Mouse (Mus musculus) liver, postnatal 0 days (tissue): ENCODE results near the gene Iqca. TPM values are rescaled to one million over a fixed set of nuclear protein-coding genes. Genes with fewer than 3 reads are reported as not detected.

Source experiments
- ATAC-seq: fragments of 200-750 bp; cut with Nextera tagmentation; 2 replicates; pipeline ENCODE4 v1.8.0; 2017; ENCODE audit warnings: mild to moderate bottlenecking, moderate library complexity
- DNase-seq: peaks from one replicate; pipeline ENCODE4 v3.0.0-alpha.2; 2016
- H3K27ac ChIP-seq: fragments of 300-500 bp; sonication (generic); 2 replicates; pipeline ENCODE4 v1.5.1; 2014; ENCODE audit warnings: antibody characterized with exemption, moderate library complexity, mild to moderate bottlenecking, low read depth
- H3K27me3 ChIP-seq: fragments of 300-500 bp; sonication (generic); 2 replicates; pipeline ENCODE4 v1.6.1; 2014; ENCODE audit warnings: low read length, control low read depth, mixed read lengths; ENCODE audit not compliant: insufficient read depth
- H3K36me3 ChIP-seq: fragments of 300-500 bp; sonication (generic); replicated peaks from 2 replicates; pipeline ENCODE4 v1.6.1; 2014; ENCODE audit warnings: mild to moderate bottlenecking, control low read depth, low read length, moderate library complexity, mixed read lengths; ENCODE audit not compliant: insufficient read depth
- H3K4me1 ChIP-seq: fragments of 300-500 bp; sonication (generic); 2 replicates; pipeline ENCODE4 v1.6.1; 2014; ENCODE audit warnings: antibody characterized with exemption, mild to moderate bottlenecking, control low read depth; ENCODE audit not compliant: insufficient read depth
- H3K4me2 ChIP-seq: fragments of 300-500 bp; sonication (generic); 2 replicates; pipeline ENCODE4 v1.6.1; 2014; ENCODE audit warnings: low read depth, mild to moderate bottlenecking, low read length, moderate library complexity, mixed read lengths
- H3K4me3 ChIP-seq: fragments of 300-500 bp; sonication (generic); 2 replicates; pipeline ENCODE4 v1.5.1; 2014; ENCODE audit warnings: low read depth, low read length
- H3K9ac ChIP-seq: fragments of 300-500 bp; sonication (generic); replicated peaks from 2 replicates; pipeline ENCODE4 v1.6.1; 2014; ENCODE audit warnings: mild to moderate bottlenecking, moderate library complexity
- H3K9me3 ChIP-seq: fragments of 300-500 bp; sonication (generic); 2 replicates; pipeline ENCODE4 v1.6.1; 2016; ENCODE audit warnings: mild to moderate bottlenecking, control low read depth, low read length, mixed read lengths
- CTCF ChIP-seq: sonication (generic); IDR thresholded peaks from 2 replicates; pipeline ENCODE4 v1.5.1; 2016; ENCODE audit warnings: antibody characterized with exemption, low read depth
- EP300 ChIP-seq: IDR thresholded peaks from 2 replicates; pipeline ENCODE4 v1.6.1; 2016; ENCODE audit warnings: antibody characterized with exemption, low read depth, mild to moderate bottlenecking
- WGBS: fragments of 180-500 bp; shearing (Covaris S2); extraction: QIAGEN DNeasy Blood & Tissue Kit; methylation state at CpG from one replicate; pipeline ENCODE4 v1.1.7; 2014; ENCODE audit not compliant: insufficient replicate concordance; 5-methylcytosine and 5-hydroxymethylcytosine counted together
- polyA plus RNA-seq: library from polyadenylated mRNA; unstranded; fragments of >200 nt; fragmentation: Nextera tagmentation; extraction: Ambion mirVana; gene quantifications from 2 replicates; pipeline ENCODE4 v1.2.1, GENCODE M21; 2015

The Iqca gene
- polyA plus RNA-seq, 1 experiment from 2014 or later, result 1.5 TPM

DNA sequence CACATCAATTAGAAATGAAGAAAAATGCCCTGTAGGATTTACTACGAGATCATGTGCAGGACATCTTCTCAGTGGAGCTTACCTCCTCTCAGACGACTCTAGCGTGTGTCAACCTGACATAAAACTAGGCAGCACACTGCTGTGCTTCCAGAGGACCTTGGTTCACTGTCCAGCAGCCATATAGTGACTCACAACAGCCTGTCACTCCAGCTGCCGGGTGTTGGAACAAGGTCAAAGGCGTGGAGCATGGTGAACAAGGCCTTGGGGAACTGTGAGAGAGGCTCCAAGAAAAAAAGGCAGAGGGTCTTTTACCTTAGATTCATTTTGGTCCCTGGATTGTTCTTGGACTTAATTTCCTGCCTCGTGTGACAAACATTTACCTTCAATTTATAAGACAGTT, 135.1 kb downstream of the Iqca start:
- Histone ChIP-seq H3K27me3 (no peaks in the 10 kb centered on the region), H3K36me3 (no peaks in the 10 kb centered on the region), H3K4me3 (no peak overlapping the region), H3K27ac (no peak overlapping the region), H3K9ac (no peak overlapping the region), H3K4me2 (no peak overlapping the region), H3K4me1 (no peaks in the 10 kb centered on the region), H3K9me3 (no peaks in the 10 kb centered on the region)
- ATAC-seq (no peak), DNase-seq (no peak)
- WGBS, result 67% methylated on average over 6 of the region's 6 CpGs
- TF ChIP-seq EP300 (no peak), CTCF (no peak)

DNA sequence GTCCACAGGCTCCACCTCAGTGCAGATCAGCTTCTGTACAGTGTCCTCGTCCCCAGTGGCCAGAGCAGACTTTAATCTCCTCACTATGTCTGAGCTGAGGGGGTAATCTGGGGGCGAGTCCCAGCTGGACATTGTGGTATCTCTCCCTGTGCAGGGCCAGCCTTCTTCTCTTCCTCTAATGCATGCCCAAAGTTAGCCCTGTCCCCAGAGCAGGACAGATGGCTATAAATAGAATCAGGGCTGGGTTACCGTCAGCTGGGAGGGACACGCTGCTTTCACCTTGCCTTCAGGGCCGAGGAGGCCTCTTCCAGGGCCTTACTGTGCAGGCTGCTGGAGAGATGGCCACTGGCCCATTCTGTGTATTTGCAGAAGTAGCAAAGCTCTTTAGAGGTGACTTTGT, 138.8 kb downstream of the Iqca start, which contains the start of gene Asb18:
Gene Asb18, minus strand, starts transcription at position 221 of the 400 bp plus-strand sequence.
- no peaks in the 10 kb centered on the region for H3K27me3 ChIP-seq

DNA sequence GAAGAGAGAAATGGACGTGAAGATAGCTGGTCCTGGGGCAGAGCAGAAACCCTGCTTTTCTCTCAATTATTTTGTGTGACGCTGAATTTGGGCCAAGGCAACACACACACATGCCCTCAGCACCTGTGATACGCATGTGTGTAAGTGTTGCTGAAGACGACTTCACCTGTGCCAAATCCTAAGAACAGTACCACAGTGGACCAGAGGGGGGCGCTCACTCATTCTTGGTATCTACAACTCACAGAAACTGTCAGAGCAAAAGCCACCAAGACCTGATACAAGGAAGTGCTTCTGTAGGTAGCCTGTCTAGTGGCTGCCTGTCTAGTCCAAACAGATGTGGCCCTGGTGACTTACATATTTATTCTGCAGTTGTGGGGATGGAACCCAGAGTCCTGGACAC, 139.9 kb downstream of the Iqca start:
- H3K27ac ChIP-seq, result no peak overlapping the region
- H3K9me3 ChIP-seq, result no peaks in the 10 kb centered on the region
- ATAC-seq (no peak), DNase-seq (no peak)
- no peak overlapping the region for H3K9ac ChIP-seq
- H3K4me1 ChIP-seq, result no peaks in the 10 kb centered on the region
- H3K4me3 ChIP-seq, result no peak overlapping the region
- H3K4me2 ChIP-seq, result no peak overlapping the region
- H3K36me3 ChIP-seq, result no peaks in the 10 kb centered on the region
- 76% methylated on average over 5 of the region's 5 CpGs for WGBS
- TF ChIP-seq CTCF (0 out of 2 replicates have a peak, but pooled peaks have one; percentile 24), EP300 (no peak)
- no peaks in the 10 kb centered on the region for H3K27me3 ChIP-seq

More for the DNA sequence above, 138.8 kb downstream of the Iqca start, which contains the start of gene Asb18:
- H3K4me1 ChIP-seq, result no peaks in the 10 kb centered on the region
- H3K4me3 ChIP-seq, result no peak within 1 kb of the TSS
- H3K36me3 ChIP-seq, result no peaks in the 10 kb centered on the region
- no peak within 1 kb of the TSS for H3K27ac ChIP-seq
- no peak for DNase-seq
- no peak within 1 kb of the TSS for H3K9ac ChIP-seq
- no peak within 1 kb of the TSS for H3K4me2 ChIP-seq
- 67% methylated on average over 5 of the region's 5 CpGs for WGBS
- H3K9me3 ChIP-seq, result no peaks in the 10 kb centered on the region
- no peak for ATAC-seq
- no peak for TF ChIP-seq CTCF
- no peak for TF ChIP-seq EP300

GRCm38 (mm10) chr1:90012850-90013249, 140.4 kb downstream of the Iqca start:
- 67% methylated on average over 7 of the region's 7 CpGs for WGBS
- Histone ChIP-seq H3K36me3 (no peaks in the 10 kb centered on the region), H3K4me2 (no peak overlapping the region), H3K4me3 (no peak overlapping the region), H3K4me1 (no peaks in the 10 kb centered on the region), H3K27ac (no peak overlapping the region), H3K27me3 (no peaks in the 10 kb centered on the region), H3K9me3 (no peaks in the 10 kb centered on the region), H3K9ac (no peak overlapping the region)
- ATAC-seq (no peak), DNase-seq (no peak)
- TF ChIP-seq CTCF (peak; percentile 32; the same call in 1 of the 2 replicates), EP300 (no peak)

DNA sequence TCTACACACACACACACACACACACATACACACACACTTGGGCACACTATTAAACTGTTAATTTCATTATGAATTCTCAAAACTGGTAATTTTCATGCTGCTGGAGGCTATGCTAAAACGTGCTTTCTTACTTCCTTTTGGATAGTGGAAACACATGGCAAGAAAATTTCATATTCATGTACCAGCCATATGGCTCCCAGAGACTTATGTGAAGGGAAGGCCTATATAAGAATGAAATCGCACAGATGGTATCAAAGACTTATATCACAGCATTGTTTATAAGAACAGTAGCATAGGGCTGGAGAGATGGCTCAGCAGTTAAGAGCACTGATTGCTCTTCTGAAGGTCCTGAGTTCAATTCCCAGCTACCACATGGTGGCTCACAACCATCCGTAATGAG, 141.0 kb downstream of the Iqca start:
- H3K4me1 ChIP-seq, result no peaks in the 10 kb centered on the region
- WGBS, result 70% methylated on average over 3 of the region's 3 CpGs
- TF ChIP-seq EP300 (no peak), CTCF (no peak)

DNA sequence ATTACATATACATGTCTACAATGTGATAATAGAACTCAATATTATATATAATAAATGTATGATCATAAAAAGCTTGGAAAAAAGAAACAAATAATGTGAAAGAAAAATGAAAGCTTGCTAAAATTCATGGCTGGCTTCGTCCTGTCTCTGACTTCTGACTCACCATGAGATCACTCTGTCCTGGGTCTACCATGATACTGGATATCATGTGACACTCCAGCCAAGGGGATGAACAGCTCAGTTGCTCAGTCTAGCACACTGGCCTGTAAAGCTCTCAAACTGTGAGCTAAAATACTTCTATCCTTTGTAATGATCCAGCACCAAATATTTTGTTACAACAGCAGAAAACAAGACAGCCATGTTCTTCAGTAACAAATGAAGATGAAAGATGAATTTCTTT, 143.1 kb downstream of the Iqca start:
- H3K4me2 ChIP-seq, result no peak overlapping the region
- no peaks in the 10 kb centered on the region for H3K36me3 ChIP-seq
- WGBS, result 64% methylated on average over 1 of the region's 1 CpGs
- DNase-seq (no peak), ATAC-seq (no peak)
- no peak overlapping the region for H3K4me3 ChIP-seq
- no peak overlapping the region for H3K27ac ChIP-seq
- no peaks in the 10 kb centered on the region for H3K27me3 ChIP-seq
- no peak for TF ChIP-seq EP300
- no peak for TF ChIP-seq CTCF
- H3K9ac ChIP-seq, result no peak overlapping the region
- H3K9me3 ChIP-seq, result no peaks in the 10 kb centered on the region
- H3K4me1 ChIP-seq, result no peaks in the 10 kb centered on the region

More for the DNA sequence above, 141.0 kb downstream of the Iqca start:
- H3K27ac ChIP-seq, result no peak overlapping the region
- H3K27me3 ChIP-seq, result no peaks in the 10 kb centered on the region
- no peak overlapping the region for H3K9ac ChIP-seq
- no peak overlapping the region for H3K4me2 ChIP-seq
- H3K9me3 ChIP-seq, result no peaks in the 10 kb centered on the region
- no peak overlapping the region for H3K4me3 ChIP-seq
- no peaks in the 10 kb centered on the region for H3K36me3 ChIP-seq
- no peak for ATAC-seq
- no peak for DNase-seq

GRCm38 (mm10) chr1:90009188-90009587, 144.0 kb downstream of the Iqca start:
- 63% methylated on average over 3 of the region's 3 CpGs for WGBS

More at GRCm38 (mm10) chr1:90009188-90009587, 144.0 kb downstream of the Iqca start:
- Histone ChIP-seq H3K9ac (no peak overlapping the region), H3K27me3 (no peaks in the 10 kb centered on the region), H3K4me2 (no peak overlapping the region), H3K4me1 (no peaks in the 10 kb centered on the region), H3K9me3 (no peaks in the 10 kb centered on the region), H3K27ac (no peak overlapping the region), H3K36me3 (no peaks in the 10 kb centered on the region), H3K4me3 (no peak overlapping the region)
- ATAC-seq (no peak), DNase-seq (no peak)
- TF ChIP-seq EP300 (no peak), CTCF (no peak)
